10 mouse cellular contexts compared by ENCODE assay signal in the genomic region with DNA sequence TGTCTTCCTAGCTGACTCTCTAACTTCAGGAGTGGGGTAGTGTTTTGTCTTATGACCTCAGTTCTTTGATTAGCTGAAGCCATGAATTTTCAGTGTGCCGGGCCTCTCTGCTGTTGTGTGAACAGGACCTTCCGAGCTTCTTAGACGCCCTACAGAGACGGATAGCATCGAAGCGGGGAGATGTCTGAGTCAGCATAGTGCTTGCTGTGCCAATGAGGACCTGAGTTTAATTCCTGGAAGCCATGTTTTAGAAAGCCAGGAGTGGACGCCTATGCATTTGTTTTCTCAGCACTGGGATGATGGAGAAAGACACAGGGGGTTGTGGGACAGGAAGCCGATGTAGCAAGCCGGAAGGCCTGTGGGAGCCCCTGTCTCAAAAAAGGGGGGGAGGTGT.
DNase-seq lines count a peak whose midpoint lies in the region; ATAC-seq lines count a peak whose summit lies in the region.
"Had no signal": no experiment of that assay in that cellular context is flagged by ENCODE, and none has a peak within 500 bp of the region (broad histone marks: within the 10 kb centered on the region; RNA-seq: fewer than 3 reads in every experiment).

No protein-coding gene starts in this region.

- no peaks in the 10 kb centered on the region for H3K9me3 ChIP-seq in heart, embryonic 14.5 days (ENCODE audit: control insufficient read depth, low read length)
- H3K9me3 ChIP-seq in forebrain, embryonic 14.5 days (replicated peaks; ENCODE audit: control insufficient read depth, low read length), result no peaks in the 10 kb centered on the region

- H3K27ac ChIP-seq in heart, embryonic 14.5 days (replicated peaks in 1 of 2; ENCODE audit: control insufficient read depth in 1 of 2, insufficient read depth in 1 of 2, low read depth in 2 of 2, low read length in 2 of 2), result peak overlapping the region; percentile 50 to 81
- peak overlapping the region; percentile 41; the same call in 1 of the 2 replicates for H3K27ac ChIP-seq in forebrain, embryonic 14.5 days (ENCODE audit: low read depth, low read length)
- H3K27ac ChIP-seq in macrophage, result peak overlapping the region; percentile 89

- H3K79me2 ChIP-seq in macrophage (ENCODE audit: inconsistent target), result no peaks in the 10 kb centered on the region

- H3K27me3 ChIP-seq in heart, embryonic 14.5 days (ENCODE audit: control insufficient read depth, insufficient read depth, low read length), result no peaks in the 10 kb centered on the region
- no peaks in the 10 kb centered on the region for H3K27me3 ChIP-seq in forebrain, embryonic 14.5 days (replicated peaks; ENCODE audit: control insufficient read depth, insufficient read depth, low read length)

- no peak overlapping the region for H3K9ac ChIP-seq in heart, embryonic 14.5 days (ENCODE audit: low read length)
- H3K9ac ChIP-seq in forebrain, embryonic 14.5 days (ENCODE audit: low read length), result no peak overlapping the region

- DNase-seq in heart, postnatal 36 days, result no peak
- peak; percentile 30 for DNase-seq in MN1 (ENCODE audit: low spot score)
- no peak for DNase-seq in forebrain, embryonic 14.5 days (ENCODE audit: low spot score)
- no peak for DNase-seq in thymus, postnatal 4 days
- no peak for DNase-seq in layer of hippocampus, adult 9-10 months (ENCODE audit: low spot score)
- no peak for DNase-seq in layer of hippocampus, adult 11-12 months (ENCODE audit: low spot score)
- DNase-seq: adrenal gland, postnatal 10 days; kidney, adult 2 months had no signal

- no peak overlapping the region for H3K4me2 ChIP-seq in heart, embryonic 14.5 days (ENCODE audit: low read length)
- H3K4me2 ChIP-seq in forebrain, embryonic 14.5 days (ENCODE audit: low read length), result no peak overlapping the region

- no peak for ATAC-seq in heart, embryonic 14.5 days (ENCODE audit: insufficient number of reproducible peaks, insufficient read depth, low FRiP score, low read depth)
- no peak; the same call in 1 of the 2 replicates for ATAC-seq in forebrain, embryonic 14.5 days

- 72% methylated on average over 9 of the region's 9 CpGs for WGBS in heart, embryonic 14.5 days
- 65% methylated on average over 9 of the region's 9 CpGs for WGBS in forebrain, embryonic 14.5 days
- 83% methylated on average over 9 of the region's 9 CpGs for WGBS in macrophage (ENCODE audit: missing documents)

- no peak overlapping the region for H3K4me3 ChIP-seq in heart, embryonic 14.5 days (ENCODE audit: control insufficient read depth in 1 of 2, insufficient read depth in 1 of 2, low read depth in 1 of 2, low read length in 2 of 2)
- no peak overlapping the region for H3K4me3 ChIP-seq in forebrain, embryonic 14.5 days (ENCODE audit: low read depth, low read length)
- no peak overlapping the region for H3K4me3 ChIP-seq in macrophage (ENCODE audit: inconsistent target)

- peaks cover 10% of the 10 kb centered on the region in 2 experiments; a peak in 3 of 4 replicates for H3K4me1 ChIP-seq in heart, embryonic 14.5 days (ENCODE audit: control insufficient read depth in 2 of 2, insufficient read depth in 2 of 2, low read length in 2 of 2)
- H3K4me1 ChIP-seq in forebrain, embryonic 14.5 days (ENCODE audit: control insufficient read depth, insufficient read depth, low read length), result peaks cover 4% of the 10 kb centered on the region; the same call in 1 of the 2 replicates

- H3K36me3 ChIP-seq in heart, embryonic 14.5 days (ENCODE audit: control insufficient read depth, insufficient read depth, low read length), result no peaks in the 10 kb centered on the region
- H3K36me3 ChIP-seq in forebrain, embryonic 14.5 days (ENCODE audit: control insufficient read depth, insufficient read depth, low read length), result no peaks in the 10 kb centered on the region
- no peaks in the 10 kb centered on the region for H3K36me3 ChIP-seq in macrophage (ENCODE audit: inconsistent target)

- intact Hi-C loops in heart, postnatal 36 days (cut with DNase I), result loop anchor here (2.0 kb wide), 1 partner anchor 90 kb away; no protein-coding TSS in a partner anchor
